Mouse (Mus musculus) hindbrain, embryonic 11.5 days (tissue): Measurements from ENCODE around the gene Ankrd65. TPM values are rescaled to one million over a fixed set of nuclear protein-coding genes. Genes with fewer than 3 reads are reported as not detected.

Source experiments
- ATAC-seq: fragments of 200-750 bp; cut with Nextera tagmentation; 2 replicates; pipeline ENCODE4 v1.8.0; 2017; ENCODE audit warnings: mild to moderate bottlenecking, moderate TSS enrichment, moderate library complexity; ENCODE audit not compliant: low FRiP score
- DNase-seq: peaks from one replicate; pipeline ENCODE4 v3.0.0-alpha.2; 2015; ENCODE audit warnings: low spot score
- H3K27ac ChIP-seq: fragments of 300-500 bp; sonication (generic); 2 replicates; pipeline ENCODE4 v1.5.1; 2014; ENCODE audit warnings: mild to moderate bottlenecking, low read depth, low read length
- H3K27me3 ChIP-seq: fragments of 300-500 bp; sonication (generic); 2 replicates; pipeline ENCODE4 v1.6.1; 2014; ENCODE audit warnings: mild to moderate bottlenecking, low read length, moderate library complexity, mixed read lengths; ENCODE audit not compliant: control insufficient read depth, insufficient read depth
- H3K36me3 ChIP-seq: fragments of 300-500 bp; sonication (generic); 2 replicates; pipeline ENCODE4 v1.6.1; 2014; ENCODE audit warnings: mild to moderate bottlenecking, low read length, moderate library complexity, mixed read lengths; ENCODE audit not compliant: control insufficient read depth, insufficient read depth
- H3K4me1 ChIP-seq: fragments of 300-500 bp; sonication (generic); replicated peaks from 2 replicates; pipeline ENCODE4 v1.6.1; 2014; ENCODE audit warnings: low read length, mixed read lengths; ENCODE audit not compliant: control insufficient read depth, insufficient read depth
- H3K4me2 ChIP-seq: fragments of 300-500 bp; sonication (generic); replicated peaks from 2 replicates; pipeline ENCODE4 v1.6.1; 2014; ENCODE audit warnings: mild to moderate bottlenecking, low read depth, low read length
- H3K4me3 ChIP-seq: fragments of 300-500 bp; sonication (generic); 2 replicates; pipeline ENCODE4 v1.5.1; 2014; ENCODE audit warnings: low read depth, low read length
- H3K9ac ChIP-seq: fragments of 300-500 bp; sonication (generic); 2 replicates; pipeline ENCODE4 v1.6.1; 2014; ENCODE audit warnings: low read depth, low read length
- H3K9me3 ChIP-seq: fragments of 300-500 bp; sonication (generic); 2 replicates; pipeline ENCODE4 v1.6.1; 2016; ENCODE audit warnings: low read length; ENCODE audit not compliant: control insufficient read depth
- WGBS: fragments of 180-500 bp; shearing (Covaris S2); extraction: QIAGEN DNeasy Blood & Tissue Kit; methylation state at CpG from one replicate; pipeline ENCODE4 v1.1.7; 2014; 5-methylcytosine and 5-hydroxymethylcytosine counted together
- polyA plus RNA-seq: library from polyadenylated mRNA; unstranded; fragments of >200 nt; fragmentation: Nextera tagmentation; extraction: Ambion mirVana; gene quantifications from 2 replicates; pipeline ENCODE4 v1.2.1, GENCODE M21; 2014

The Ankrd65 gene
- polyA plus RNA-seq, 1 experiment from 2014 or later: not detected

DNA sequence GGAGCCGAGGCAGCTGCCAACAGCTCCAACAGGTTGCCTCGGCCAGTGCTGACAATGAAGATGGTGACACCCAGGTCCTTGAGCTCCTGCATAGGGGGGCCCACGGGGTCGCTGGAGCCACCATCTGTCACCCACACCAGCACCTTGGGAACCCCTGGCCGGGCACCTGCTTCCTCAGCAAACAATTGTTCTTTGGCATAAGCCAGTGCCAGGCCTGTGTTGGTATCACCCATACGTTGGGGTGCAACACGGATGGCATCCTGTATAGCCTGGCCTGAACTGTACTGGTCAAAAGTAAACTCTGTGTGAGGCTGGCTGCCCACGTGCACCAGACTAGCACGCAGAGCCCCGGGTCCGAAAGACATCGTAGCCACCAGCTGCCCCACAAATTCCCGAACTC lies 17.5 kb upstream of the Ankrd65 start:
- H3K4me1 ChIP-seq: peaks cover 2% of the 10 kb centered on the region; the same call in 1 of the 2 replicates
- H3K27ac ChIP-seq: no peak overlapping the region
- H3K9me3 ChIP-seq: no peaks in the 10 kb centered on the region
- H3K4me2 ChIP-seq: no peak overlapping the region
- H3K4me3 ChIP-seq: no peak overlapping the region
- 89% methylated on average over 13 of the region's 13 CpGs for WGBS
- no peaks in the 10 kb centered on the region for H3K36me3 ChIP-seq
- no peak overlapping the region for H3K9ac ChIP-seq
- DNase-seq (no peak), ATAC-seq (no peak)
- H3K27me3 ChIP-seq: peaks cover 26% of the 10 kb centered on the region

GRCm38 (mm10) chr4:155773335-155774078 lies 16.7 kb upstream of the Ankrd65 start:
- H3K9ac ChIP-seq: no peak overlapping the region
- DNase-seq (no peak), ATAC-seq (no peak)

DNA sequence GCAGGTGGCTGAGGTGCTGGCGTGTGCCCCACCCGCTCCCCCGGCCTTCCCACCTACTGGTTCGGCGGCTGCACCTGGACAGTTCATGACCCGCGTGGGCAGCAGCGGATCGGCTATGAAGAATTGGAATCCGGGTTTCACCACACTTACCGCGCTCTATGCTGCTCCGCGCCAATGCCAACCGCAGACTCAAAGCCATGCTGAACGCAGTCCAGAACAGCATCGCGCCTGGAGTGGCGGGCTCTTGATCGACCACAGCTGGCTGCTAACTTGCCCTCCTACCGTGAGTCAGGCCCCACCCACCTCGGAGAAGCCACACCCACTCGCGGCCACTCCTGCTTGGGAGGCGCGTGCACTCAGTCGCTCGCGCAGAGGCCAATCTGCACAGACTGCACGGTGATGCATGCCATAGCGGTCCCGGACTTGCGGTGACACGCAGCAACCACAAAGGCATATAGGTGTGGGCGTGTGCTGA lies 15.9 kb upstream of the Ankrd65 start, which contains the start of gene Vwa1:
Gene Vwa1, minus strand, starts transcription at position 419 of the 475 bp plus-strand sequence.
- no peak within 1 kb of the TSS; the same call in 1 of the 2 replicates for H3K9ac ChIP-seq
- ATAC-seq (peak; percentile 41), DNase-seq (peak; percentile 78)
- H3K27me3 ChIP-seq: peaks cover 26% of the 10 kb centered on the region
- H3K4me2 ChIP-seq: peak within 1 kb of the TSS; percentile 42
- no peaks in the 10 kb centered on the region for H3K36me3 ChIP-seq
- H3K4me1 ChIP-seq: peaks cover 2% of the 10 kb centered on the region; the same call in 1 of the 2 replicates
- H3K27ac ChIP-seq: 0 out of 2 replicates have a peak within 1 kb of the TSS, but pooled peaks have one; percentile 13
- 1% methylated on average over 35 of the region's 35 CpGs for WGBS
- H3K9me3 ChIP-seq: no peaks in the 10 kb centered on the region
- peak within 1 kb of the TSS; percentile 24 for H3K4me3 ChIP-seq

More at GRCm38 (mm10) chr4:155773335-155774078, 16.7 kb upstream of the Ankrd65 start:
- peaks cover 26% of the 10 kb centered on the region for H3K27me3 ChIP-seq
- 44% methylated on average over 5 of the region's 5 CpGs for WGBS
- H3K4me2 ChIP-seq: no peak overlapping the region
- no peak overlapping the region for H3K27ac ChIP-seq
- H3K4me3 ChIP-seq: no peak overlapping the region; the same call in 1 of the 2 replicates
- peaks cover 2% of the 10 kb centered on the region; the same call in 1 of the 2 replicates for H3K4me1 ChIP-seq
- H3K36me3 ChIP-seq: no peaks in the 10 kb centered on the region
- no peaks in the 10 kb centered on the region for H3K9me3 ChIP-seq

- DNase-seq (peak; percentile 13), ATAC-seq (no peak)
- Histone ChIP-seq H3K36me3 (no peaks in the 10 kb centered on the region), H3K9me3 (no peaks in the 10 kb centered on the region), H3K27ac (0 out of 2 replicates have a peak overlapping the region, but pooled peaks have one; percentile 13), H3K4me1 (no peaks in the 10 kb centered on the region; the same call in 1 of the 2 replicates), H3K4me2 (peak overlapping the region; percentile 42), H3K9ac (no peak overlapping the region; the same call in 1 of the 2 replicates), H3K4me3 (no peak overlapping the region), H3K27me3 (peaks cover 26% of the 10 kb centered on the region)
- 67% methylated on average over 9 of the region's 9 CpGs for WGBS
Observed at GRCm38 (mm10) chr4:155774971-155775740, 15.1 kb upstream of the Ankrd65 start.

DNA sequence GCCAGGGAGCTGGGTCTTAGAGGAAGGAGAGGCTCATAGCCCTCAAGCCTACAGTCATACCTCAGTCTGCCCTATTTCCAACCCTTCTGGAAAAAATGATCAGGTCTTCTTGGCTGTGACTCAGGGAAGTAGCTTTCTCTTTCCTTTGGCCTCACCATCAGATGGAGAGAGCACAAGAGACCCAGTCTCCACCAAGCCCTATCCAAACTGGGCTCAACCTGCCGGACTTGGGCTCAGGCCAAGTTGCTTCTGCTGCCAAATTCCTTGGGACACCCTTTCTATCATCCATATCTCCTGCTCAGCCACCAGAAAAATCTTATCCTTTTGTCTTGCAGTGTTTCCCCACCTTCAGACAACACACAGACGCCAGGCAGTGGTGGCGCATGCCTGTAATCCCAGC lies 14.4 kb upstream of the Ankrd65 start:
- no peak overlapping the region for H3K9ac ChIP-seq
- ATAC-seq (no peak), DNase-seq (no peak)
- no peak overlapping the region for H3K4me2 ChIP-seq
- H3K36me3 ChIP-seq: no peaks in the 10 kb centered on the region
- peaks cover 26% of the 10 kb centered on the region for H3K27me3 ChIP-seq
- H3K4me3 ChIP-seq: no peak overlapping the region
- 86% methylated on average over 3 of the region's 3 CpGs for WGBS
- H3K9me3 ChIP-seq: no peaks in the 10 kb centered on the region
- H3K4me1 ChIP-seq: no peaks in the 10 kb centered on the region; the same call in 1 of the 2 replicates
- no peak overlapping the region for H3K27ac ChIP-seq

GRCm38 (mm10) chr4:155776704-155777335 lies 13.4 kb upstream of the Ankrd65 start:
- no peak overlapping the region for H3K4me2 ChIP-seq
- H3K9me3 ChIP-seq: no peaks in the 10 kb centered on the region
- no peak overlapping the region for H3K9ac ChIP-seq
- H3K27ac ChIP-seq: no peak overlapping the region
- H3K4me1 ChIP-seq: no peaks in the 10 kb centered on the region; the same call in 1 of the 2 replicates
- 22% methylated on average over 2 of the region's 2 CpGs for WGBS
- DNase-seq (no peak), ATAC-seq (no peak)
- H3K36me3 ChIP-seq: no peaks in the 10 kb centered on the region
- H3K27me3 ChIP-seq: peaks cover 23% of the 10 kb centered on the region
- no peak overlapping the region for H3K4me3 ChIP-seq

DNA sequence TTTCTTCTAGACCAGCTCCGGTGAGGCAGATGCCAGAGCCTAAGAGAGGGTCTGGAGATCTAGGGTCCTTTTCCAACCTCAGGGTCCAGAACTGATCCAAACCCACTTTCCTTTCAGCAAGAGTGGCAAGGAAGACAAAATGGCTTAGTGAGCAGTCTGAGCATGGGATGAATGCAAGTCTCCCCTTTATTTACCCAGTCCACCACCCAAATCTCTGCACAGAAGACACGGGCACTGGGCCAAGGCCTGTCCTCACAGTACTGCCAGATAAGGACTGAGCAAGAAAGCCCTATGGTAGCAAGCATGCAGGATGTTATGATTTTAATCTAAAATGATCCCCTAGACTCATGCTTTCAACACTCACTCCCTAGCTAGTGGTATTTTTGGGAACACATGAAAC lies 12.4 kb upstream of the Ankrd65 start:
- Histone ChIP-seq H3K4me2 (no peak overlapping the region), H3K4me3 (no peak overlapping the region), H3K4me1 (no peaks in the 10 kb centered on the region; the same call in 1 of the 2 replicates)

DNA sequence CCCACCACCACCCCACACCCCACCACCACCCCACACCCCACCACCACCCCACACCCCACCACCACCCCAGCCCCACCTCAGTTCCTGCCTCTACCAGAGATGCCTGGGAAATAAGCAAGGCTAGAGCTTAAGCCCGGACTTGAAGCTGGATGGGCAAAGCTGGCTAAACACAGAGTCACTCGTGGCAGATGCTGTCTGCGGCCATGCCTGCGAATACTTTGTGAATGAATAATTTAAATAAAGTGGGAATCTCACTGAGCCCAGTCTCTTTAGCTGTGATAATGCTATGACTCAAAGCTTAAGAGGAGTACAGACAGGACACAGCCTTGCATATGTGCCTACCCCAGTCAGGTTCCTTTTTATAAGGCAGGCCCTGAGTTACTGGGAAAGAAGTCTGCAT lies 10.7 kb upstream of the Ankrd65 start:
- no peak for DNase-seq
- WGBS: 78% methylated on average over 4 of the region's 4 CpGs
- no peak overlapping the region for H3K4me2 ChIP-seq
- no peak overlapping the region for H3K9ac ChIP-seq
- no peak overlapping the region for H3K27ac ChIP-seq
- no peak overlapping the region for H3K4me3 ChIP-seq
- H3K9me3 ChIP-seq: no peaks in the 10 kb centered on the region
- no peak for ATAC-seq
- H3K36me3 ChIP-seq: no peaks in the 10 kb centered on the region
- no peaks in the 10 kb centered on the region for H3K4me1 ChIP-seq
- H3K27me3 ChIP-seq: peaks cover 10% of the 10 kb centered on the region

More for the DNA sequence above, 12.4 kb upstream of the Ankrd65 start:
- no peak overlapping the region for H3K27ac ChIP-seq
- DNase-seq (no peak), ATAC-seq (no peak)
- 81% methylated on average over 2 of the region's 2 CpGs for WGBS
- H3K9ac ChIP-seq: no peak overlapping the region
- peaks cover 22% of the 10 kb centered on the region for H3K27me3 ChIP-seq
- no peaks in the 10 kb centered on the region for H3K9me3 ChIP-seq
- H3K36me3 ChIP-seq: no peaks in the 10 kb centered on the region
